12 mouse cellular contexts compared by ENCODE assay signal in the genomic region with DNA sequence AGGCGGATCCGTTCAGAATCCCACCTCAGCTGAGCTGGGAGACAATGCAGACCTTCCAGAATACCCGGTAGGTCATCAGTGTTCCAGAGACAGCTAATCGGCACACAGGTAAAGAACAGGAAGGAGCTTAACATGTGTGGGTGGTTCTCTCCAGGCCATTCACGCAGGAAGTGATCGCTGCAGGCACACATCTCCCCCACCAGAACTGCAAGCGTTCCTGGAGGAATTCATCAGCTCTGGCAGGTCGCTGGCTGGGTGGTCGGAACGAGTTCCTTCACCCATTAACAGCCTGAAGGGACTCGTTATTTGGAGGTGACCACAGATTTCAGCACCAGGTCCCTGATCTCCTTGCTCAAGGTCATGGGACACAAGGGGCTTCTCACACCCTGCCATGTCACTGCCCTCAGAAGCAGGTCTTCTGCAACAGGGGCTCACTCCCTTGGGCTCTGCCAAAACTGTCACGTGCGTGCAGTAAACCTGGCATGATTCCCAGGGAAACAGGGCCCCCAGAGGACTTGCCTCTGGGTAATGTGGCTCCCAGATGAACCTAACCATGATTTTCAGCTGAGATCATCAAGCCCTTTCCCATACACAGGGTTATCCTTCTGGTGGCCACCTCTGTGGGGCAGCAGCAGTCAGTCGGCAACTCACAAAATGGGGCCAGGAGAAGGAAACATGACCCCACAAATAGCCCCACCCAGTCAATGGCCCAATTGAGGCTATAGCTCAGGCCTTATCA. TPM values are rescaled to one million over a fixed set of nuclear protein-coding genes. Genes with fewer than 3 reads are reported as not detected.
DNase-seq lines count a peak whose midpoint lies in the region; ATAC-seq and TF ChIP-seq lines count a peak whose summit lies in the region.
"Had no signal": no experiment of that assay in that cellular context is flagged by ENCODE, and none has a peak within 500 bp of the region (broad histone marks: within the 10 kb centered on the region; RNA-seq: fewer than 3 reads in every experiment).

No protein-coding gene starts in this region.

- H3K9me3 ChIP-seq in kidney, embryonic 14.5 days (ENCODE audit: control insufficient read depth, low read length): no peaks in the 10 kb centered on the region
- H3K9me3 ChIP-seq: forebrain, embryonic 13.5 days; limb, embryonic 13.5 days had no signal

- DNase-seq in adrenal gland, adult 2 months: peak; percentile 11
- DNase-seq in adrenal gland, postnatal 25 days: no peak
- DNase-seq in kidney, adult 18-20 months: peak; percentile 21
- DNase-seq in kidney, adult 8-10 months: no peak
- no peak for DNase-seq in Patski (ENCODE audit: low read depth, low spot score)
- no peak for DNase-seq in cerebellum, adult 11-12 months
- DNase-seq in right cerebral cortex, adult 18-20 months: no peak

- no peak overlapping the region for H3K4me3 ChIP-seq in kidney, embryonic 14.5 days (ENCODE audit: low read length)
- H3K4me3 ChIP-seq: forebrain, embryonic 13.5 days; heart, adult 2 months; layer of hippocampus, adult 2 months; limb, embryonic 13.5 days had no signal

- no peak overlapping the region for H3K27ac ChIP-seq in kidney, embryonic 14.5 days (ENCODE audit: low read depth, low read length)
- H3K27ac ChIP-seq: forebrain, embryonic 13.5 days; heart, adult 2 months; layer of hippocampus, adult 2 months; limb, embryonic 13.5 days had no signal

- CTCF ChIA-PET in Patski (lab: Charles Lee): interaction anchor here (2.8 kb wide), 1 partner anchor 125 kb away, joined by 8 read pairs; no protein-coding TSS in a partner anchor

- 35% methylated on average over 14 of the region's 14 CpGs for WGBS in kidney, embryonic 14.5 days

- no peaks in the 10 kb centered on the region for H3K4me1 ChIP-seq in kidney, embryonic 14.5 days (ENCODE audit: control insufficient read depth, insufficient read depth, low read length)

- H3K4me2 ChIP-seq in kidney, embryonic 14.5 days (replicated peaks; ENCODE audit: low read depth, low read length): no peak overlapping the region
- H3K4me2 ChIP-seq: forebrain, embryonic 13.5 days; limb, embryonic 13.5 days had no signal

- in situ Hi-C loops in Patski (cut with MboI; ENCODE audit: low pct_unique_long_range_greater_than_20kb): loop anchor here (10.0 kb wide), 1 partner anchor 204 kb away; no protein-coding TSS in a partner anchor

- POLR2A ChIA-PET in Patski (lab: Charles Lee): no interaction called here

- ATAC-seq in Patski: peak; percentile 76
- no peak for ATAC-seq in kidney, embryonic 14.5 days (ENCODE audit: low FRiP score, low TSS enrichment)
- ATAC-seq: forebrain, embryonic 13.5 days had no signal

- no peaks in the 10 kb centered on the region for H3K36me3 ChIP-seq in kidney, embryonic 14.5 days (ENCODE audit: control insufficient read depth, insufficient read depth, low read length)
- H3K36me3 ChIP-seq: limb, embryonic 13.5 days had no signal

- 0 out of 2 replicates have a peak overlapping the region, but pooled peaks have one; percentile 12 for H3K9ac ChIP-seq in kidney, embryonic 14.5 days (ENCODE audit: low read depth, low read length)
- H3K9ac ChIP-seq: forebrain, embryonic 13.5 days; limb, embryonic 13.5 days had no signal

- no peak for TF ChIP-seq CTCF in Patski (IDR thresholded peaks at IDR 0.05)

- peaks cover 15% of the 10 kb centered on the region for H3K27me3 ChIP-seq in Patski
- no peaks in the 10 kb centered on the region for H3K27me3 ChIP-seq in kidney, embryonic 14.5 days (ENCODE audit: control insufficient read depth, insufficient read depth, low read length)
- H3K27me3 ChIP-seq: forebrain, embryonic 13.5 days had no signal

RNA-seq across cellular contexts. Expression of gene Hrh2, which starts 46.8 kb away (rescaled TPM):
- under 1 TPM; 0.17 to 0.35 TPM for total RNA-seq in adrenal gland, adult 2 months (2021)
- 0.35 and 0.64 TPM in 2 replicates for polyA plus RNA-seq in adrenal gland, adult 2 months (2012; rRNA removed)
- total RNA-seq in adrenal gland, postnatal 25 days (2021): 0.36 TPM in 1 of 2 replicates, not detected in the other
- not detected for polyA plus RNA-seq in Patski (2021)
- 0.11 TPM in 1 of 2 replicates, not detected in the other for polyA plus RNA-seq in kidney, embryonic 14.5 days (2014; fragmentation: Nextera tagmentation; extraction: Ambion mirVana)

Comparison
In these comparisons a context has a peak if more than half of its experiments do, and no peak if none do; other contexts are left out.
1. DNase-seq: peak in adrenal gland, adult 2 months (single experiment) and kidney, adult 18-20 months (single experiment); none in adrenal gland, postnatal 25 days (single experiment), kidney, adult 8-10 months (0 of 2), Patski (single experiment), cerebellum, adult 11-12 months (single experiment) and right cerebral cortex, adult 18-20 months (single experiment).